Mouse (Mus musculus) G1E (cell line): ENCODE measurements around the gene Tmem116. TPM values are rescaled to one million over a fixed set of nuclear protein-coding genes. Genes with fewer than 3 reads are reported as not detected.

Source experiments
- ATAC-seq: 2 replicates; pipeline ENCODE4 v1.8.0; 2016; ENCODE audit warnings: mild to moderate bottlenecking; ENCODE audit not compliant: insufficient number of reproducible peaks, poor library complexity, low FRiP score, severe bottlenecking; ENCODE audit errors: extremely low read depth
- DNase-seq: peaks from one replicate; pipeline ENCODE4 v3.0.0; 2012; ENCODE audit warnings: low spot score
- H3K27me3 ChIP-seq: 2 replicates; pipeline ENCODE4 v1.6.1; 2012; ENCODE audit warnings: mild to moderate bottlenecking, low read length, inconsistent platforms; ENCODE audit not compliant: insufficient read depth
- H3K36me3 ChIP-seq: replicated peaks from 2 replicates; pipeline ENCODE3; 2012; ENCODE audit warnings: mild to moderate bottlenecking, inconsistent platforms
- H3K4me1 ChIP-seq: 2 replicates; pipeline ENCODE4 v1.6.1; 2012; ENCODE audit warnings: low read depth, low read length, inconsistent platforms, mixed read lengths; ENCODE audit not compliant: insufficient read depth
- H3K4me3 ChIP-seq: 2 replicates; pipeline ENCODE4 v1.5.1; 2012; ENCODE audit warnings: low read depth, mild to moderate bottlenecking, inconsistent platforms, low read length, moderate library complexity, mixed read lengths
- H3K9me3 ChIP-seq: replicated peaks from 2 replicates; pipeline ENCODE4 v1.6.1; 2012; ENCODE audit warnings: inconsistent platforms
- CTCF ChIP-seq: IDR thresholded peaks from 2 replicates; pipeline ENCODE4 v1.5.1; 2012; ENCODE audit warnings: low read depth, low read length, inconsistent platforms, mixed read lengths
- GATA1 ChIP-seq: IDR thresholded peaks from 2 replicates; pipeline ENCODE4 v1.6.1; 2012; ENCODE audit warnings: borderline replicate concordance, low read length, inconsistent platforms, mixed read lengths
- GATA2 ChIP-seq: IDR thresholded peaks from 2 replicates; pipeline ENCODE4 v1.6.1; 2012; ENCODE audit warnings: low read depth, low read length, inconsistent platforms, borderline replicate concordance
- POLR2AphosphoS5 ChIP-seq: IDR thresholded peaks from 2 replicates; pipeline ENCODE4 v1.6.1; 2012; ENCODE audit warnings: low read depth, low read length, inconsistent platforms; ENCODE audit not compliant: insufficient replicate concordance
- TAL1 ChIP-seq: conservative IDR thresholded peaks from 2 replicates; pipeline ENCODE4 v1.6.1; 2012; ENCODE audit warnings: low read depth, low read length, inconsistent platforms, mixed read lengths
- polyA plus RNA-seq: library from polyadenylated mRNA; stranded (reverse); fragments of >175 nt; gene quantifications from 2 replicates; pipeline ENCODE4 v1.2.3, GENCODE M21; 2012
- total RNA-seq, 2 experiments: library from RNA; stranded (forward) in 1 of 2; stranded (reverse) in 1 of 2; fragments of 200-1000 nt in 1 of 2; fragments of >200 nt in 1 of 2; fragmentation: Nextera tagmentation in 1 of 2; gene quantifications; 2 replicates each; pipeline ENCODE4 v1.2.3; 2014 to 2017

Gene Tmem116
- total and polyA plus RNA-seq, 3 experiments: 2.6 to 10.6 (median 6.1) TPM

GRCm38 (mm10) chr5:121540066-121540465 is 88.4 kb downstream of the Tmem116 start:
- ATAC-seq (no peak), DNase-seq (no peak)
- H3K4me3 ChIP-seq: no peak overlapping the region
- H3K36me3 ChIP-seq: peaks cover 70% of the 10 kb centered on the region
- TF ChIP-seq GATA1 (no peak), GATA2 (no peak), POLR2AphosphoS5 (no peak), CTCF (no peak), TAL1 (no peak)
- H3K9me3 ChIP-seq: no peaks in the 10 kb centered on the region
- H3K27me3 ChIP-seq: no peaks in the 10 kb centered on the region
- H3K4me1 ChIP-seq: peaks cover 30% of the 10 kb centered on the region

- H3K9me3 ChIP-seq: no peaks in the 10 kb centered on the region
- ATAC-seq (no peak), DNase-seq (no peak)
- H3K4me3 ChIP-seq: no peak overlapping the region
- H3K4me1 ChIP-seq: peaks cover 25% of the 10 kb centered on the region
- TF ChIP-seq TAL1: no peak
- TF ChIP-seq POLR2AphosphoS5: no peak
- TF ChIP-seq GATA1: no peak
- TF ChIP-seq CTCF: no peak
- TF ChIP-seq GATA2: no peak
- H3K36me3 ChIP-seq: peaks cover 59% of the 10 kb centered on the region
- no peaks in the 10 kb centered on the region for H3K27me3 ChIP-seq
These were observed 89.5 kb downstream of the Tmem116 start for GRCm38 (mm10) chr5:121541235-121541634.

DNA sequence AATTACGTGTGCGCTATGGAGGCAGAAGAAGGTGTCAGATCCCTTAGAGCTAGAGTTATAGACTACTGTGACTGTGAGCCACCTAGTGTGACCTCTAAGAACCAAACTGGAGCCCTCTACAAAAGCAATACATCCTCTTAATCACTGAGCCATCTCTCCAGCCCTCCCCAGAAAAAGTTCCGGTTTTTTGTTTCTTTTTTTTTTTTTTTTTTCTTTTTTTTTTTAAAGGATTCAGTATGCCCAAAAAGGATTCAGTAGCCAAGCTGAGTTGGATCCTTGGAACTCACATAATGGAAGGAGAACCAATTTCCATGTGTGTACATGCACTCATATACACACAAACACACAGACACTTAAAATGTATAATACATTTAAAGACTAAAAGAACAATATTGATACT is 91.7 kb downstream of the Tmem116 start:
- no peaks in the 10 kb centered on the region for H3K27me3 ChIP-seq
- DNase-seq: no peak
- no peak overlapping the region for H3K4me3 ChIP-seq
- TF ChIP-seq GATA2: no peak
- TF ChIP-seq GATA1: no peak
- no peak for TF ChIP-seq POLR2AphosphoS5
- TF ChIP-seq CTCF: no peak
- no peak for TF ChIP-seq TAL1
- H3K36me3 ChIP-seq: peaks cover 47% of the 10 kb centered on the region
- no peaks in the 10 kb centered on the region for H3K9me3 ChIP-seq
- H3K4me1 ChIP-seq: peaks cover 30% of the 10 kb centered on the region
- ATAC-seq: no peak

DNA sequence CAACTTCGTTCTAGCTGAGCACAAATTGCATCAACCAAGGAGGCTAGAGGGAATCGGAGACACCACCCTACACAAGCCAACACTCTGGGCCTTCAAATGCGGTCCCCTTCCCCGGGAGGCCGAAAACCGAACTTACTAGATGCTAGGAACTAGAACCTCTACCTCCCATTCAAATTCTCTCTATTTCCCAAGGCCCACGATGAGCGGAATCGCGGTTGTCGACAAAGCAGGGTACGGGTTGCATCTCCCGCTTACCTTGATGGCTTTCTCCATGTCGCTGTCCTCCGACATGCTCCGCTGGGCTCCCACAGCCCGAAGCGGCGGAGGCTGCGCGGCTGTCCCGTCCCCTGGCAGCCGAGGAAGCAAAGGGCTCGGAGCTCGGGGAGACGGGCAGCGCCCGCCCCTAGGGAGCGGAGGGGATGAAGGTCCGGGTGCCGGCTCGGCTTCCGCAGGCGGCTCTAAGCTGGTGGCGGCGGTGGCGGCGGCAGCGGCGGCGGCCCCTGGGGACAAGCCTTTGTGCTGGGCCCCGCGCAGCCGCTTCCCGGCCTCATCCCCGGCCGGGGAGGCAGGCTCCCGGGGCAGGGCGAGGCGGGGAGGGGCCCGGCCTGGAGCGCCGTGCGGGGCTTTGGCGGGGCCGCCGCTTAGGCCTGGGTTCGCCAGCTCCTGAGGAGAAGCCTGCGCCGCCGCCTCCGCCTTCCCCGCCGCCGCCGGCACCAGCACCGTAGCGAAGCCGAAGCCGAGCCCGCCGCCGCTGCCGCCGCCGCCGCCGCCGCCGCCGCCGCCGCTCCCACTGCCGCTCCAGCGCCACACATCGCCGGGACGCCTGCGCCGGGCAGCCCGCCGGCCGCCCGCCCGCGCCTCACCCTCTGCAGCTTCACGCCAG is 93.5 kb downstream of the Tmem116 start, which contains the start of the genes Adam1a and Gm42878:
Gene Adam1a (minus strand): TSS at position 573 of the 883 bp plus-strand sequence.
Gene Gm42878 (minus strand): TSS at position 573 of the 883 bp plus-strand sequence.
- H3K9me3 ChIP-seq: no peaks in the 10 kb centered on the region
- H3K27me3 ChIP-seq: no peaks in the 10 kb centered on the region
- ATAC-seq: no peak
- H3K36me3 ChIP-seq: peaks cover 37% of the 10 kb centered on the region
- peak within 1 kb of the TSS; percentile 83 for H3K4me3 ChIP-seq
- peaks cover 30% of the 10 kb centered on the region for H3K4me1 ChIP-seq
- DNase-seq: peak; percentile 66
- TF ChIP-seq CTCF (no peak), TAL1 (no peak), POLR2AphosphoS5 (no peak), GATA2 (no peak), GATA1 (no peak)

DNA sequence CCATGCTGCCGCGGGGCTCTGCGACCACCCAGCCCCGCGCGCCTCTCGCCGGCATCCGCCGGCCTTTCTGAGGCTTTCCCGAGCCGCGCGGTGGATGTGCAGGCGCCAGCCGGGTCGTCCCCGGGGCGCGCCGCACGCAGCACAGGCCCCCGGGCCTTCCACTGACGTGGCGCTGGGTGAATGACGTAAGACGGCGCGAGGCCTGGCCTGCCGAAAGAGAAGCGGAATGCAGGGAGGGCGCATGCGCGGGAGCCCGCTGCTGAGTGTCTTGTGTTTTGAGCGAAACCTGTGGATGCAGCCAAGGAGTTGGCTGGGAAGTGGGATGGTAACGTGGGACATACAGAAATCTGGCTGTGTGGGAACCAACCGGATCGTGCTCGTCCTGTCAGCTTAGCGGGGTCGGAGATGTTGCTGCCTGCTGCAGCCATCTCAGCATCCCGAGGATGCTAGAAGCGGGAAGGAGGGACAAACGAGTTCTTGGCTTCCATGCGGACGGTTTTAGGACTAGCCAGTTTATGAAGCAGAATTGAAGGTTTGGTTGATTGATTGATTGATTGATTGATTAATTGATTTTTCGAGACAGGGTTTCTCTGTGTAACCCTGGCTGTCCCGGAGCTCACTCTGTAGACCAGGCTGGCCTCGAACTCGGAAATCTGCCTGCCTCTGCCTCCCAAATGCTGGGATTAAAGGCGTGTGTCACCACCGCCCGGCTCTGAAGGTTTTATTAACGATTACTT is 94.3 kb downstream of the Tmem116 start, which contains the start of gene Mapkapk5:
Gene Mapkapk5 (minus strand): TSS at position 113 of the 737 bp plus-strand sequence.
- Histone ChIP-seq H3K27me3 (peaks cover 4% of the 10 kb centered on the region; the same call in 1 of the 2 replicates), H3K36me3 (peaks cover 29% of the 10 kb centered on the region), H3K9me3 (no peaks in the 10 kb centered on the region), H3K4me1 (peaks cover 30% of the 10 kb centered on the region), H3K4me3 (peak within 1 kb of the TSS; percentile 83)
- DNase-seq (peak; percentile 90), ATAC-seq (peak; percentile 86)
- TF ChIP-seq POLR2AphosphoS5: no peak
- TF ChIP-seq GATA2: no peak
- no peak for TF ChIP-seq TAL1
- TF ChIP-seq GATA1: no peak
- no peak for TF ChIP-seq CTCF

GRCm38 (mm10) chr5:121546530-121546895 is 94.8 kb downstream of the Tmem116 start:
- H3K36me3 ChIP-seq: peaks cover 26% of the 10 kb centered on the region
- H3K27me3 ChIP-seq: peaks cover 4% of the 10 kb centered on the region; the same call in 1 of the 2 replicates
- no peaks in the 10 kb centered on the region for H3K9me3 ChIP-seq
- ATAC-seq (no peak), DNase-seq (peak; percentile 54)
- peak overlapping the region; percentile 83 for H3K4me3 ChIP-seq
- H3K4me1 ChIP-seq: peaks cover 30% of the 10 kb centered on the region
- TF ChIP-seq CTCF: 0 out of 2 replicates have a peak, but pooled peaks have one; percentile 5
- no peak for TF ChIP-seq TAL1
